Mouse (Mus musculus) brain, embryonic 14.5 days (tissue): Measurements from ENCODE around the gene Fbxl5.

Experiments used
- CTCF ChIP-seq: fragments of 200-500 bp; IDR thresholded peaks from 2 replicates; pipeline ENCODE4 v1.5.1; 2012; ENCODE audit warnings: inconsistent platforms, mild to moderate bottlenecking, moderate library complexity, borderline replicate concordance; ENCODE audit not compliant: insufficient read depth, insufficient read length; ENCODE audit errors: extremely low read depth
- POLR2A ChIP-seq: fragments of 200-500 bp; IDR thresholded peaks from 2 replicates; pipeline ENCODE4 v1.6.1; 2012; ENCODE audit warnings: mild to moderate bottlenecking, inconsistent platforms, borderline replicate concordance; ENCODE audit not compliant: poor library complexity, insufficient read depth, insufficient read length, severe bottlenecking; ENCODE audit errors: extremely low read depth

GRCm38 (mm10) chr5:43859663-43860062 is 38.2 kb upstream of the Fbxl5 start:
- no peak for TF ChIP-seq CTCF
- TF ChIP-seq POLR2A = no peak
